Mouse (Mus musculus) midbrain, embryonic 14.5 days (tissue): ENCODE results near the gene Gm4778. TPM values are rescaled to one million over a fixed set of nuclear protein-coding genes. Genes with fewer than 3 reads are reported as not detected.

Experiments
- polyA plus RNA-seq: library from polyadenylated mRNA; unstranded; fragments of >200 nt; fragmentation: Nextera tagmentation; extraction: Ambion mirVana; gene quantifications from 2 replicates; pipeline ENCODE4 v1.2.1, GENCODE M21; 2014

Gene Gm4778
- polyA plus RNA-seq, 1 experiment from 2014 or later = not detected

Other genes starting within 250 kb of the Gm4778 start
- not detected in 2 replicates for gene Gm9125, start 209.2 kb upstream of the Gm4778 start, polyA plus RNA-seq
- not detected in 2 replicates for gene Gm10697, start 191.4 kb upstream of the Gm4778 start, polyA plus RNA-seq
- gene Gm10696, start 85.8 kb upstream of the Gm4778 start, polyA plus RNA-seq = not detected in 2 replicates
- gene Gm5286, start 67.3 kb upstream of the Gm4778 start, polyA plus RNA-seq = not detected in 2 replicates
- gene Them4, start 46.1 kb downstream of the Gm4778 start, polyA plus RNA-seq = 57.5 and 59.7 TPM in 2 replicates
- 0.18 TPM in 1 of 2 replicates, not detected in the other for gene Them5, start 78.1 kb downstream of the Gm4778 start, polyA plus RNA-seq
- 2.6 and 3.1 TPM in 2 replicates for gene C2cd4d, start 98.4 kb downstream of the Gm4778 start, polyA plus RNA-seq
- gene Rorc, start 108.8 kb downstream of the Gm4778 start, polyA plus RNA-seq = 0.30 and 0.43 TPM in 2 replicates
- 0.67 and 1.1 TPM in 2 replicates for gene Lingo4, start 134.5 kb downstream of the Gm4778 start, polyA plus RNA-seq
- 50.6 and 55.3 TPM in 2 replicates for gene Tdrkh, start 149.2 kb downstream of the Gm4778 start, polyA plus RNA-seq
- 52.6 and 54.1 TPM in 2 replicates for gene Mrpl9, start 179.3 kb downstream of the Gm4778 start, polyA plus RNA-seq
- gene Oaz3, start 179.9 kb downstream of the Gm4778 start, polyA plus RNA-seq = 0.36 and 1.2 TPM in 2 replicates
- 321 and 376 TPM in 2 replicates for gene Celf3, start 214.3 kb downstream of the Gm4778 start, polyA plus RNA-seq
- gene Riiad1, start 216.3 kb downstream of the Gm4778 start, polyA plus RNA-seq = 23.8 and 30.8 TPM in 2 replicates